Mouse (Mus musculus) CH12.LX (cell line): ENCODE measurements around the gene Cdh13. TPM values are rescaled to one million over a fixed set of nuclear protein-coding genes. Genes with fewer than 3 reads are reported as not detected.

Experiments used
- DNase-seq: peaks from one replicate; pipeline ENCODE4 v3.0.0-alpha.2; 2013; ENCODE audit errors: extremely low read depth
- H3K27ac ChIP-seq: 2 replicates; pipeline ENCODE4 v1.5.1; 2012; ENCODE audit warnings: low read depth, mild to moderate bottlenecking, control low read depth, moderate library complexity; ENCODE audit not compliant: insufficient read depth
- H3K27me3 ChIP-seq: replicated peaks from 2 replicates; pipeline ENCODE3; 2012; ENCODE audit warnings: inconsistent platforms
- H3K36me3 ChIP-seq, 2 experiments: replicated peaks in 1 of 2; 2 replicates each; pipeline versions ENCODE3 to v1.6.1; 2012; ENCODE audit warnings: inconsistent platforms in 1 of 2, low read length in 1 of 2, mild to moderate bottlenecking in 1 of 2, mixed read lengths in 1 of 2, moderate library complexity in 1 of 2; ENCODE audit not compliant: control insufficient read depth in 1 of 2, insufficient read depth in 1 of 2
- H3K4me1 ChIP-seq, 2 experiments: 2 replicates each; pipeline ENCODE4 v1.6.1; 2012; ENCODE audit warnings: inconsistent platforms in 1 of 2, moderate library complexity in 1 of 2; ENCODE audit not compliant: insufficient read depth in 2 of 2, control insufficient read depth in 1 of 2
- H3K4me2 ChIP-seq: 2 replicates; pipeline ENCODE4 v1.6.1; 2012; ENCODE audit warnings: low read depth, mild to moderate bottlenecking, control low read depth; ENCODE audit not compliant: poor library complexity, insufficient read depth, severe bottlenecking
- H3K4me3 ChIP-seq, 3 experiments: fragments of 150-350 bp in 1 of 3; sonication (generic) in 1 of 3; replicated peaks in 1 of 3; 2 replicates each; pipeline versions ENCODE3 to v1.5.1; 2011 to 2012; ENCODE audit warnings: low read depth in 2 of 3, low read length in 2 of 3, mild to moderate bottlenecking in 2 of 3, moderate library complexity in 2 of 3, control low read depth in 1 of 3, improper control_type of control experiment in 1 of 3, inconsistent platforms in 1 of 3, mixed read lengths in 1 of 3; ENCODE audit not compliant: poor library complexity in 1 of 3
- H3K79me2 ChIP-seq: replicated peaks from 2 replicates; pipeline ENCODE4 v1.6.1; 2012; ENCODE audit warnings: mild to moderate bottlenecking, moderate library complexity; ENCODE audit not compliant: control insufficient read depth, poor library complexity, insufficient read depth, severe bottlenecking; ENCODE audit errors: extremely low read depth
- H3K9ac ChIP-seq: 2 replicates; pipeline ENCODE4 v1.6.1; 2012; ENCODE audit warnings: low read depth, mild to moderate bottlenecking, control low read depth, moderate library complexity; ENCODE audit not compliant: insufficient read depth
- H3K9me3 ChIP-seq: replicated peaks from 2 replicates; pipeline ENCODE3; 2012; ENCODE audit warnings: low read length, inconsistent platforms, mixed read lengths
- BHLHE40 ChIP-seq: IDR thresholded peaks from 2 replicates; pipeline ENCODE4 v1.6.1; 2011; ENCODE audit warnings: mild to moderate bottlenecking, low read depth, low read length, improper control_type of control experiment
- CHD2 ChIP-seq: IDR thresholded peaks from 2 replicates; pipeline ENCODE4 v1.6.1; 2011; ENCODE audit warnings: low read length, improper control_type of control experiment
- CTCF ChIP-seq, 2 experiments: IDR thresholded peaks in 1 of 2; conservative IDR thresholded peaks in 1 of 2; 2 replicates each; pipeline ENCODE4 v1.5.1; 2011 to 2012; ENCODE audit warnings: low read depth in 2 of 2, low read length in 2 of 2, improper control_type of control experiment in 1 of 2, inconsistent platforms in 1 of 2, mild to moderate bottlenecking in 1 of 2, moderate library complexity in 1 of 2
- HCFC1 ChIP-seq: IDR thresholded peaks from 2 replicates; pipeline ENCODE4 v1.6.1; 2012; ENCODE audit warnings: low read depth, mild to moderate bottlenecking, inconsistent platforms, low read length, improper control_type of control experiment
- IRF4 ChIP-seq: IDR thresholded peaks from 2 replicates; pipeline ENCODE4 v1.6.1; 2014; ENCODE audit warnings: low read depth, mild to moderate bottlenecking, inconsistent platforms, low read length, improper control_type of control experiment
- JUND ChIP-seq: conservative IDR thresholded peaks from 2 replicates; pipeline ENCODE4 v1.6.1; 2011; ENCODE audit warnings: low read depth, low read length, improper control_type of control experiment
- MAX ChIP-seq: IDR thresholded peaks from 2 replicates; pipeline ENCODE4 v1.6.1; 2011; ENCODE audit warnings: low read length, improper control_type of control experiment
- MAZ ChIP-seq: IDR thresholded peaks from 2 replicates; pipeline ENCODE4 v1.6.1; 2012; ENCODE audit warnings: low read depth, mild to moderate bottlenecking, inconsistent platforms, low read length, improper control_type of control experiment, moderate library complexity
- MEF2A ChIP-seq: IDR thresholded peaks from 2 replicates; pipeline ENCODE4 v1.6.1; 2014; ENCODE audit warnings: low read depth, mild to moderate bottlenecking, inconsistent platforms, low read length, improper control_type of control experiment, borderline replicate concordance
- MXI1 ChIP-seq: IDR thresholded peaks from 2 replicates; pipeline ENCODE4 v1.6.1; 2011; ENCODE audit warnings: mild to moderate bottlenecking, low read depth, low read length, improper control_type of control experiment
- MYC ChIP-seq: IDR thresholded peaks from 2 replicates; pipeline ENCODE4 v1.6.1; 2011; ENCODE audit warnings: low read depth, mild to moderate bottlenecking, improper control_type of control experiment, low read length
- NELFE ChIP-seq: IDR thresholded peaks from 2 replicates; pipeline ENCODE4 v1.6.1; 2011; ENCODE audit warnings: low read depth, low read length, improper control_type of control experiment
- PAX5 ChIP-seq: IDR thresholded peaks from 2 replicates; pipeline ENCODE4 v1.6.1; 2012; ENCODE audit warnings: low read length, inconsistent platforms, mixed read lengths
- POLR2AphosphoS2 ChIP-seq: IDR thresholded peaks from 2 replicates; pipeline ENCODE4 v1.6.1; 2011; ENCODE audit warnings: low read depth, low read length, improper control_type of control experiment
- RAD21 ChIP-seq: IDR thresholded peaks from 2 replicates; pipeline ENCODE4 v1.6.1; 2011; ENCODE audit warnings: low read depth, mild to moderate bottlenecking, low read length, improper control_type of control experiment, moderate library complexity
- RCOR1 ChIP-seq: conservative IDR thresholded peaks from 2 replicates; pipeline ENCODE4 v1.6.1; 2012; ENCODE audit warnings: low read depth, mild to moderate bottlenecking, inconsistent platforms, low read length, improper control_type of control experiment
- SIN3A ChIP-seq: IDR thresholded peaks from 2 replicates; pipeline ENCODE4 v1.6.1; 2012; ENCODE audit warnings: low read length, improper control_type of control experiment, inconsistent platforms
- SMC3 ChIP-seq: IDR thresholded peaks from 2 replicates; pipeline ENCODE4 v1.6.1; 2011; ENCODE audit warnings: low read depth, low read length, improper control_type of control experiment
- TBP ChIP-seq: conservative IDR thresholded peaks from 2 replicates; pipeline ENCODE4 v1.6.1; 2011; ENCODE audit warnings: low read depth, low read length, improper control_type of control experiment
- TCF12 ChIP-seq: IDR thresholded peaks from 2 replicates; pipeline ENCODE4 v1.6.1; 2014; ENCODE audit warnings: low read depth, mild to moderate bottlenecking, inconsistent platforms, low read length, improper control_type of control experiment
- ZC3H11A ChIP-seq: IDR thresholded peaks from 2 replicates; pipeline ENCODE4 v1.6.1; 2012; ENCODE audit warnings: low read depth, mild to moderate bottlenecking, inconsistent platforms, low read length, improper control_type of control experiment
- ZKSCAN1 ChIP-seq: IDR thresholded peaks from 2 replicates; pipeline ENCODE4 v1.6.1; 2012; ENCODE audit warnings: low read depth, inconsistent platforms, low read length, improper control_type of control experiment, borderline replicate concordance
- ZMIZ1 ChIP-seq: IDR thresholded peaks from 2 replicates; pipeline ENCODE4 v1.6.1; 2012; ENCODE audit warnings: low read depth, mild to moderate bottlenecking, inconsistent platforms, low read length, improper control_type of control experiment
- ZNF384 ChIP-seq: IDR thresholded peaks from 2 replicates; pipeline ENCODE4 v1.6.1; 2012; ENCODE audit warnings: low read depth, low read length, improper control_type of control experiment, inconsistent platforms
- dilution Hi-C: fragments of 300-500 bp; cut with MboI; formaldehyde crosslinking; loops from 2 replicates; pipeline ENCODE4 v1.14.3; 2020; ENCODE audit warnings: low sequenced_read_pairs; ENCODE audit not compliant: extremely low pct_unique_long_range_greater_than_20kb, extremely low pct_ligation_motif_present
- in situ Hi-C: fragments of 300-500 bp; cut with MboI; formaldehyde crosslinking; loops from 3 replicates; pipeline ENCODE4 v1.14.3; 2019; ENCODE audit warnings: low sequenced_read_pairs, low pct_ligation_motif_present, low pct_unique_long_range_greater_than_20kb, mixed read lengths
- polyA plus RNA-seq: library from polyadenylated mRNA; unstranded; fragments of >175 nt; gene quantifications from 2 replicates; pipeline ENCODE4 v1.2.1, GENCODE M21; 2012; ENCODE audit warnings: low read depth; ENCODE audit not compliant: insufficient read length
- total RNA-seq, 2 experiments: library from RNA; depleted of rRNA; stranded (reverse); fragments of 300-350 nt in 1 of 2; fragments of >200 nt in 1 of 2; gene quantifications; 2 replicates each; pipeline ENCODE4 v1.2.3; 2012 to 2014

Cdh13 gene
- total and polyA plus RNA-seq, 3 experiments: not detected

GRCm38 (mm10) chr8:118961877-118962545 is 678.5 kb downstream of the Cdh13 start:
- Histone ChIP-seq H3K79me2 (no peaks in the 10 kb centered on the region), H3K27ac (no peak overlapping the region), H3K4me3 (no peak overlapping the region), H3K9me3 (peaks cover 81% of the 10 kb centered on the region), H3K27me3 (no peaks in the 10 kb centered on the region)
- dilution Hi-C loops: no loop called here
- no peak for TF ChIP-seq MAZ
- TF ChIP-seq POLR2AphosphoS2: no peak
- TF ChIP-seq ZNF384: no peak
- no peak for TF ChIP-seq MEF2A
- no peak for TF ChIP-seq TBP
- TF ChIP-seq ZC3H11A: no peak
- TF ChIP-seq CTCF (conservative IDR thresholded peaks at IDR 0.05 in 1 of 2, IDR thresholded peaks at IDR 0.05 in 1 of 2; ENCODE audit: low read depth in 2 of 2, low read length in 2 of 2): no peak
- TF ChIP-seq IRF4: no peak
- no peak for TF ChIP-seq MYC
- TF ChIP-seq HCFC1: no peak
- no peak for TF ChIP-seq NELFE
- TF ChIP-seq SIN3A: no peak
- no peak for TF ChIP-seq RCOR1
- TF ChIP-seq PAX5: no peak
- no peak for TF ChIP-seq JUND
- TF ChIP-seq SMC3: no peak
- no peak for TF ChIP-seq ZKSCAN1
- no peak for TF ChIP-seq TCF12
- TF ChIP-seq RAD21: no peak
- TF ChIP-seq ZMIZ1: no peak
- TF ChIP-seq, all 38 proteins: peak for 0
- no peaks in the 10 kb centered on the region for H3K36me3 ChIP-seq
- in situ Hi-C loops: no loop called here
- DNase-seq: no peak
- no peak overlapping the region for H3K4me2 ChIP-seq
- no peak overlapping the region for H3K9ac ChIP-seq
- H3K4me1 ChIP-seq: no peaks in the 10 kb centered on the region

GRCm38 (mm10) chr8:118965101-118965840 is 681.7 kb downstream of the Cdh13 start:
- Histone ChIP-seq H3K4me1 (no peaks in the 10 kb centered on the region), H3K36me3 (no peaks in the 10 kb centered on the region), H3K9ac (no peak overlapping the region), H3K27ac (no peak overlapping the region), H3K4me2 (no peak overlapping the region), H3K79me2 (no peaks in the 10 kb centered on the region), H3K27me3 (no peaks in the 10 kb centered on the region), H3K9me3 (peaks cover 86% of the 10 kb centered on the region), H3K4me3 (no peak overlapping the region)
- DNase-seq: no peak
- TF ChIP-seq BHLHE40 (no peak), CTCF (conservative IDR thresholded peaks at IDR 0.05 in 1 of 2, IDR thresholded peaks at IDR 0.05 in 1 of 2; ENCODE audit: low read depth in 2 of 2, low read length in 2 of 2) (no peak), SIN3A (no peak), TCF12 (no peak), SMC3 (no peak), MAX (no peak), MXI1 (no peak), CHD2 (no peak)
- in situ Hi-C loops: no loop called here
- dilution Hi-C loops: no loop called here
